Mouse (Mus musculus): ENCODE results near the gene Cdhr1. TPM values are rescaled to one million over a fixed set of nuclear protein-coding genes. Genes with fewer than 3 reads are reported as not detected.

Gene Cdhr1
- polyA plus RNA-seq, 1 experiment from 2014 or later = 0.20 TPM

GRCm38 (mm10) chr14:37048914-37049410 lies 49.2 kb downstream of the Cdhr1 start, which contains the start of gene Rgr:
Gene Rgr, minus strand, starts transcription at chr14:37048964.
- WGBS = 33% methylated on average over 1 of the region's 1 CpGs
- Histone ChIP-seq H3K4me1 (ENCODE audit: control insufficient read depth, insufficient read depth, low read length) (no peaks in the 10 kb centered on the region), H3K4me3 (ENCODE audit: low read depth, low read length) (no peak within 1 kb of the TSS), H3K36me3 (ENCODE audit: control insufficient read depth, insufficient read depth, low read length) (no peaks in the 10 kb centered on the region), H3K27me3 (ENCODE audit: control insufficient read depth, insufficient read depth, low read length) (no peaks in the 10 kb centered on the region), H3K9me3 (ENCODE audit: control insufficient read depth, low read length) (no peaks in the 10 kb centered on the region), H3K9ac (ENCODE audit: low read length) (no peak within 1 kb of the TSS), H3K27ac (ENCODE audit: low read depth, low read length) (no peak within 1 kb of the TSS), H3K4me2 (no peak within 1 kb of the TSS)
- DNase-seq (ENCODE audit: low spot score, missing footprints) = no peak
- ATAC-seq (ENCODE audit: low FRiP score) = 0 out of 2 replicates have a peak, but pooled peaks have one; percentile 38

GRCm38 (mm10) chr14:37034432-37034831 lies 63.7 kb downstream of the Cdhr1 start:
- Histone ChIP-seq H3K4me1 (ENCODE audit: control insufficient read depth, insufficient read depth, low read length) (no peaks in the 10 kb centered on the region), H3K4me2 (no peak overlapping the region), H3K9me3 (ENCODE audit: control insufficient read depth, low read length) (no peaks in the 10 kb centered on the region), H3K27ac (ENCODE audit: low read depth, low read length) (no peak overlapping the region), H3K4me3 (ENCODE audit: low read depth, low read length) (no peak overlapping the region), H3K36me3 (ENCODE audit: control insufficient read depth, insufficient read depth, low read length) (no peaks in the 10 kb centered on the region), H3K9ac (ENCODE audit: low read length) (no peak overlapping the region), H3K27me3 (ENCODE audit: control insufficient read depth, insufficient read depth, low read length) (no peaks in the 10 kb centered on the region)
- DNase-seq (ENCODE audit: low spot score, missing footprints) (no peak), ATAC-seq (ENCODE audit: low FRiP score) (no peak)
- WGBS = 58% methylated on average over 5 of the region's 5 CpGs

- Histone ChIP-seq H3K27ac (ENCODE audit: low read depth, low read length) (no peak overlapping the region), H3K4me3 (ENCODE audit: low read depth, low read length) (no peak overlapping the region), H3K9me3 (ENCODE audit: control insufficient read depth, low read length) (no peaks in the 10 kb centered on the region), H3K9ac (ENCODE audit: low read length) (no peak overlapping the region), H3K36me3 (ENCODE audit: control insufficient read depth, insufficient read depth, low read length) (no peaks in the 10 kb centered on the region), H3K4me2 (no peak overlapping the region), H3K4me1 (ENCODE audit: control insufficient read depth, insufficient read depth, low read length) (no peaks in the 10 kb centered on the region), H3K27me3 (ENCODE audit: control insufficient read depth, insufficient read depth, low read length) (no peaks in the 10 kb centered on the region)
- ATAC-seq (ENCODE audit: low FRiP score) = 0 out of 2 replicates have a peak, but pooled peaks have one; percentile 55
- DNase-seq (ENCODE audit: low spot score, missing footprints) = peak; percentile 96
- 15% methylated on average over 7 of the region's 7 CpGs for WGBS
Observed at GRCm38 (mm10) chr14:37033241-37033640, 64.9 kb downstream of the Cdhr1 start.

GRCm38 (mm10) chr14:37032481-37033104 lies 65.6 kb downstream of the Cdhr1 start:
- Histone ChIP-seq H3K4me1 (ENCODE audit: control insufficient read depth, insufficient read depth, low read length) (no peaks in the 10 kb centered on the region), H3K36me3 (ENCODE audit: control insufficient read depth, insufficient read depth, low read length) (no peaks in the 10 kb centered on the region), H3K9ac (ENCODE audit: low read length) (no peak overlapping the region), H3K4me2 (no peak overlapping the region), H3K27ac (ENCODE audit: low read depth, low read length) (no peak overlapping the region), H3K4me3 (ENCODE audit: low read depth, low read length) (no peak overlapping the region), H3K27me3 (ENCODE audit: control insufficient read depth, insufficient read depth, low read length) (no peaks in the 10 kb centered on the region), H3K9me3 (ENCODE audit: control insufficient read depth, low read length) (no peaks in the 10 kb centered on the region)
- 87% methylated on average over 11 of the region's 11 CpGs for WGBS
- ATAC-seq (ENCODE audit: low FRiP score) (no peak), DNase-seq (ENCODE audit: low spot score, missing footprints) (no peak)

- ATAC-seq (ENCODE audit: low FRiP score) (no peak), DNase-seq (ENCODE audit: low spot score, missing footprints) (peak; percentile 45)
- H3K27ac ChIP-seq (ENCODE audit: low read depth, low read length) = no peak overlapping the region
- no peaks in the 10 kb centered on the region for H3K4me1 ChIP-seq (ENCODE audit: control insufficient read depth, insufficient read depth, low read length)
- H3K9me3 ChIP-seq (ENCODE audit: control insufficient read depth, low read length) = no peaks in the 10 kb centered on the region
- no peak overlapping the region for H3K4me3 ChIP-seq (ENCODE audit: low read depth, low read length)
- H3K27me3 ChIP-seq (ENCODE audit: control insufficient read depth, insufficient read depth, low read length) = no peaks in the 10 kb centered on the region
- no peaks in the 10 kb centered on the region for H3K36me3 ChIP-seq (ENCODE audit: control insufficient read depth, insufficient read depth, low read length)
- H3K4me2 ChIP-seq = no peak overlapping the region
- no peak overlapping the region for H3K9ac ChIP-seq (ENCODE audit: low read length)
- WGBS = 90% methylated on average over 3 of the region's 3 CpGs
Observed at GRCm38 (mm10) chr14:37028555-37028954, 69.6 kb downstream of the Cdhr1 start.

GRCm38 (mm10) chr14:37027951-37028350 lies 70.2 kb downstream of the Cdhr1 start:
- 97% methylated on average over 3 of the region's 3 CpGs for WGBS

More at GRCm38 (mm10) chr14:37027951-37028350, 70.2 kb downstream of the Cdhr1 start:
- no peak overlapping the region for H3K4me2 ChIP-seq
- H3K27me3 ChIP-seq (ENCODE audit: control insufficient read depth, insufficient read depth, low read length) = no peaks in the 10 kb centered on the region
- H3K9ac ChIP-seq (ENCODE audit: low read length) = no peak overlapping the region
- no peak overlapping the region for H3K4me3 ChIP-seq (ENCODE audit: low read depth, low read length)
- no peak for ATAC-seq (ENCODE audit: low FRiP score)
- H3K27ac ChIP-seq (ENCODE audit: low read depth, low read length) = no peak overlapping the region
- DNase-seq (ENCODE audit: low spot score, missing footprints) = no peak
- no peaks in the 10 kb centered on the region for H3K36me3 ChIP-seq (ENCODE audit: control insufficient read depth, insufficient read depth, low read length)
- H3K9me3 ChIP-seq (ENCODE audit: control insufficient read depth, low read length) = no peaks in the 10 kb centered on the region
- H3K4me1 ChIP-seq (ENCODE audit: control insufficient read depth, insufficient read depth, low read length) = no peaks in the 10 kb centered on the region

Other genes with a start within 250 kb of the Cdhr1 start
- 27.5 and 29.2 TPM in 2 replicates for gene Ccser2, start 129.6 kb downstream of the Cdhr1 start, polyA plus RNA-seq (2014; fragmentation: Nextera tagmentation; extraction: Ambion mirVana)
- not detected in 2 replicates for gene Rgr, start 49.4 kb downstream of the Cdhr1 start, polyA plus RNA-seq (2014; fragmentation: Nextera tagmentation; extraction: Ambion mirVana)
- gene Lrit1, start 43.5 kb downstream of the Cdhr1 start, polyA plus RNA-seq (2014; fragmentation: Nextera tagmentation; extraction: Ambion mirVana) = not detected in 2 replicates
- gene Lrit2, start 30.4 kb downstream of the Cdhr1 start, polyA plus RNA-seq (2014; fragmentation: Nextera tagmentation; extraction: Ambion mirVana) = not detected in 2 replicates
- 0.32 TPM in 1 of 2 replicates, not detected in the other for gene 2610528A11Rik, start 15.7 kb upstream of the Cdhr1 start, polyA plus RNA-seq (2014; fragmentation: Nextera tagmentation; extraction: Ambion mirVana)
- 213 and 220 TPM in 2 replicates for gene Ghitm, start 36.9 kb upstream of the Cdhr1 start, polyA plus RNA-seq (2014; fragmentation: Nextera tagmentation; extraction: Ambion mirVana)